Mouse (Mus musculus) forebrain, embryonic 11.5 days (tissue): Measurements from ENCODE around the gene Nhlrc3. TPM values are rescaled to one million over a fixed set of nuclear protein-coding genes. Genes with fewer than 3 reads are reported as not detected.
A peak's percentile ranks its signal among the peaks of the same experiment; 100 is the strongest.

Experiments
- ATAC-seq: fragments of 200-750 bp; cut with Nextera tagmentation; replicated peaks from 2 replicates; pipeline ENCODE4 v1.8.0; 2017; ENCODE audit warnings: moderate TSS enrichment; ENCODE audit not compliant: low FRiP score
- DNase-seq: peaks from one replicate; pipeline ENCODE4 v3.0.0-alpha.2; 2017; ENCODE audit warnings: low spot score
- H3K27ac ChIP-seq: fragments of 300-500 bp; sonication (generic); 2 replicates; pipeline ENCODE4 v1.5.1; 2014; ENCODE audit warnings: low read depth, low read length
- H3K27me3 ChIP-seq: fragments of 300-500 bp; sonication (generic); 2 replicates; pipeline ENCODE4 v1.6.1; 2014; ENCODE audit warnings: mild to moderate bottlenecking, low read length, mixed read lengths; ENCODE audit not compliant: control insufficient read depth, insufficient read depth
- H3K36me3 ChIP-seq: fragments of 300-500 bp; sonication (generic); 2 replicates; pipeline ENCODE4 v1.6.1; 2014; ENCODE audit warnings: mild to moderate bottlenecking, low read length, moderate library complexity, mixed read lengths; ENCODE audit not compliant: control insufficient read depth, insufficient read depth
- H3K4me1 ChIP-seq: fragments of 300-500 bp; sonication (generic); replicated peaks from 2 replicates; pipeline ENCODE4 v1.6.1; 2014; ENCODE audit warnings: low read length, mixed read lengths; ENCODE audit not compliant: control insufficient read depth, insufficient read depth
- H3K4me2 ChIP-seq: fragments of 300-500 bp; sonication (generic); 2 replicates; pipeline ENCODE4 v1.6.1; 2014; ENCODE audit warnings: low read depth, mild to moderate bottlenecking, low read length, moderate library complexity, mixed read lengths; ENCODE audit not compliant: severe bottlenecking
- H3K4me3 ChIP-seq: fragments of 300-500 bp; sonication (generic); 2 replicates; pipeline ENCODE4 v1.5.1; 2014; ENCODE audit warnings: low read depth, low read length
- H3K9ac ChIP-seq: fragments of 300-500 bp; sonication (generic); 2 replicates; pipeline ENCODE4 v1.6.1; 2014; ENCODE audit warnings: low read length
- H3K9me3 ChIP-seq: fragments of 300-500 bp; sonication (generic); 2 replicates; pipeline ENCODE4 v1.6.1; 2016; ENCODE audit warnings: low read length, mixed read lengths; ENCODE audit not compliant: control insufficient read depth
- WGBS: fragments of 180-500 bp; shearing (Covaris S2); extraction: QIAGEN DNeasy Blood & Tissue Kit; methylation state at CpG from one replicate; pipeline ENCODE4 v1.1.7; 2014; 5-methylcytosine and 5-hydroxymethylcytosine counted together
- polyA plus RNA-seq: library from polyadenylated mRNA; unstranded; fragments of >200 nt; fragmentation: Nextera tagmentation; extraction: Ambion mirVana; gene quantifications from 2 replicates; pipeline ENCODE4 v1.2.1, GENCODE M21; 2014

Nhlrc3 gene
- polyA plus RNA-seq, 1 experiment from 2014 or later: 10.4 TPM

GRCm38 (mm10) chr3:53463765-53464114, 608 bp upstream of the Nhlrc3 start:
- Histone ChIP-seq H3K4me1 (peaks cover 7% of the 10 kb centered on the region; the same call in 1 of the 2 replicates), H3K9ac (peak overlapping the region; percentile 96), H3K36me3 (no peaks in the 10 kb centered on the region), H3K4me3 (peak overlapping the region; percentile 84), H3K27ac (peak overlapping the region; percentile 84), H3K4me2 (peak overlapping the region; percentile 52), H3K27me3 (no peaks in the 10 kb centered on the region), H3K9me3 (no peaks in the 10 kb centered on the region)
- ATAC-seq (no peak; the same call in 1 of the 2 replicates), DNase-seq (no peak)
- WGBS: under 1% methylated on average over 34 of the region's 35 CpGs

- H3K27ac ChIP-seq: peak overlapping the region; percentile 84; the same call in 1 of the 2 replicates
- peak overlapping the region; percentile 84 for H3K4me3 ChIP-seq
- H3K27me3 ChIP-seq: no peaks in the 10 kb centered on the region
- peak overlapping the region; percentile 56 for H3K4me2 ChIP-seq
- WGBS: 7% methylated on average over 9 of the region's 9 CpGs
- DNase-seq (no peak), ATAC-seq (0 out of 2 replicates have a peak, but pooled peaks have one; percentile 1)
- H3K36me3 ChIP-seq: no peaks in the 10 kb centered on the region
- peak overlapping the region; percentile 96 for H3K9ac ChIP-seq
- H3K4me1 ChIP-seq: peaks cover 7% of the 10 kb centered on the region; the same call in 1 of the 2 replicates
- H3K9me3 ChIP-seq: no peaks in the 10 kb centered on the region
Observed at GRCm38 (mm10) chr3:53462701-53463045, 459 bp downstream of the Nhlrc3 start.

- WGBS: 90% methylated on average over 9 of the region's 9 CpGs
- Histone ChIP-seq H3K36me3 (no peaks in the 10 kb centered on the region; the same call in 1 of the 2 replicates), H3K9me3 (no peaks in the 10 kb centered on the region), H3K27ac (no peak overlapping the region), H3K4me2 (no peak overlapping the region), H3K9ac (no peak overlapping the region), H3K4me3 (no peak overlapping the region), H3K27me3 (no peaks in the 10 kb centered on the region), H3K4me1 (no peaks in the 10 kb centered on the region)
- ATAC-seq (no peak), DNase-seq (no peak)
Observed at GRCm38 (mm10) chr3:53460106-53460505, 3.0 kb downstream of the Nhlrc3 start.

- Histone ChIP-seq H3K36me3 (no peaks in the 10 kb centered on the region; the same call in 1 of the 2 replicates), H3K4me1 (no peaks in the 10 kb centered on the region), H3K9ac (no peak overlapping the region), H3K27me3 (no peaks in the 10 kb centered on the region), H3K27ac (no peak overlapping the region), H3K4me2 (no peak overlapping the region), H3K4me3 (no peak overlapping the region), H3K9me3 (no peaks in the 10 kb centered on the region)
- DNase-seq: no peak
- WGBS: 81% methylated on average over 5 of the region's 5 CpGs
- ATAC-seq: no peak
Observed at GRCm38 (mm10) chr3:53457750-53458149, 5.4 kb downstream of the Nhlrc3 start.

- no peak overlapping the region for H3K4me2 ChIP-seq
- no peaks in the 10 kb centered on the region for H3K4me1 ChIP-seq
- DNase-seq (no peak), ATAC-seq (no peak)
- H3K36me3 ChIP-seq: no peaks in the 10 kb centered on the region; the same call in 1 of the 2 replicates
- no peaks in the 10 kb centered on the region for H3K27me3 ChIP-seq
- H3K9me3 ChIP-seq: no peaks in the 10 kb centered on the region
- no peak overlapping the region for H3K9ac ChIP-seq
- 87% methylated on average over 7 of the region's 7 CpGs for WGBS
- H3K4me3 ChIP-seq: no peak overlapping the region
- H3K27ac ChIP-seq: no peak overlapping the region
Observed at GRCm38 (mm10) chr3:53454984-53455383, 8.1 kb downstream of the Nhlrc3 start.

- no peak overlapping the region for H3K27ac ChIP-seq
- DNase-seq: no peak
Observed at GRCm38 (mm10) chr3:53454561-53454960, 8.6 kb downstream of the Nhlrc3 start.

GRCm38 (mm10) chr3:53454005-53454404, 9.1 kb downstream of the Nhlrc3 start:
- Histone ChIP-seq H3K4me2 (no peak overlapping the region), H3K27me3 (no peaks in the 10 kb centered on the region), H3K9me3 (no peaks in the 10 kb centered on the region), H3K4me3 (no peak overlapping the region), H3K4me1 (no peaks in the 10 kb centered on the region), H3K27ac (no peak overlapping the region), H3K9ac (no peak overlapping the region), H3K36me3 (no peaks in the 10 kb centered on the region; the same call in 1 of the 2 replicates)
- ATAC-seq (no peak), DNase-seq (no peak)
- WGBS: 92% methylated on average over 6 of the region's 6 CpGs

More at GRCm38 (mm10) chr3:53454561-53454960, 8.6 kb downstream of the Nhlrc3 start:
- Histone ChIP-seq H3K4me1 (no peaks in the 10 kb centered on the region), H3K9me3 (no peaks in the 10 kb centered on the region), H3K36me3 (no peaks in the 10 kb centered on the region; the same call in 1 of the 2 replicates), H3K9ac (no peak overlapping the region), H3K4me2 (no peak overlapping the region), H3K27me3 (no peaks in the 10 kb centered on the region), H3K4me3 (no peak overlapping the region)
- ATAC-seq: no peak
- WGBS: 91% methylated on average over 6 of the region's 6 CpGs

GRCm38 (mm10) chr3:53453346-53453745, 9.8 kb downstream of the Nhlrc3 start:
- DNase-seq: no peak
- Histone ChIP-seq H3K27me3 (no peaks in the 10 kb centered on the region), H3K4me3 (no peak overlapping the region), H3K4me1 (no peaks in the 10 kb centered on the region), H3K9ac (no peak overlapping the region), H3K36me3 (no peaks in the 10 kb centered on the region; the same call in 1 of the 2 replicates), H3K9me3 (no peaks in the 10 kb centered on the region), H3K4me2 (no peak overlapping the region), H3K27ac (no peak overlapping the region)
- ATAC-seq: no peak
- 91% methylated on average over 7 of the region's 7 CpGs for WGBS

- Histone ChIP-seq H3K4me3 (no peak overlapping the region), H3K27me3 (no peaks in the 10 kb centered on the region), H3K36me3 (no peaks in the 10 kb centered on the region; the same call in 1 of the 2 replicates), H3K9ac (no peak overlapping the region), H3K27ac (no peak overlapping the region), H3K4me1 (no peaks in the 10 kb centered on the region), H3K9me3 (no peaks in the 10 kb centered on the region), H3K4me2 (no peak overlapping the region)
- no peak for ATAC-seq
- WGBS: 91% methylated on average over 10 of the region's 10 CpGs
- no peak for DNase-seq
Observed at GRCm38 (mm10) chr3:53452351-53452750, 10.8 kb downstream of the Nhlrc3 start.
